Mouse (Mus musculus) thymus, postnatal 14 days (tissue): ENCODE measurements around the gene Glyr1.

Experiments used
- DNase-seq: peaks from one replicate; pipeline ENCODE4 v3.0.0; 2021

The Glyr1 gene

GRCm38 (mm10) chr16:5049774-5050234, at the start of gene Glyr1, which contains the start of gene Ubn1:
Glyr1 (minus strand) TSS chr16:5049863.
Ubn1 (plus strand) TSS chr16:5050057.
- peak; percentile 99 for DNase-seq

- no peak for DNase-seq
These were observed 46.8 kb upstream of the Glyr1 start for GRCm38 (mm10) chr16:5096504-5096903.

- no peak for DNase-seq
These were observed 43.6 kb upstream of the Glyr1 start for GRCm38 (mm10) chr16:5093285-5093684.

- DNase-seq, result no peak
These were observed 39.4 kb upstream of the Glyr1 start for GRCm38 (mm10) chr16:5089021-5089420.

- no peak for DNase-seq
These were observed 36.5 kb upstream of the Glyr1 start for GRCm38 (mm10) chr16:5086179-5086578.

GRCm38 (mm10) chr16:5085196-5085595, 35.5 kb upstream of the Glyr1 start:
- DNase-seq, result no peak

GRCm38 (mm10) chr16:5074341-5074740, 24.7 kb upstream of the Glyr1 start:
- no peak for DNase-seq

- no peak for DNase-seq
These were observed 22.3 kb upstream of the Glyr1 start for GRCm38 (mm10) chr16:5071974-5072373.

- DNase-seq, result no peak
These were observed 20.7 kb upstream of the Glyr1 start for GRCm38 (mm10) chr16:5070321-5070720.

- DNase-seq, result no peak
These were observed 13.8 kb upstream of the Glyr1 start for GRCm38 (mm10) chr16:5063472-5063871.

- no peak for DNase-seq
These were observed 8.5 kb upstream of the Glyr1 start for GRCm38 (mm10) chr16:5058114-5058513.

GRCm38 (mm10) chr16:5050251-5051110, 818 bp upstream of the Glyr1 start:
- DNase-seq, result peak; percentile 90

GRCm38 (mm10) chr16:5049182-5049773, 385 bp downstream of the Glyr1 start:
- no peak for DNase-seq

GRCm38 (mm10) chr16:5045322-5045721, 4.3 kb downstream of the Glyr1 start:
- DNase-seq, result no peak

GRCm38 (mm10) chr16:5036649-5037234, 12.9 kb downstream of the Glyr1 start:
- DNase-seq, result no peak

- DNase-seq, result no peak
These were observed 14.1 kb downstream of the Glyr1 start for GRCm38 (mm10) chr16:5035591-5035990.

- no peak for DNase-seq
These were observed 19.8 kb downstream of the Glyr1 start for GRCm38 (mm10) chr16:5029847-5030246.

GRCm38 (mm10) chr16:5024021-5024420, 25.6 kb downstream of the Glyr1 start:
- no peak for DNase-seq

- no peak for DNase-seq
These were observed 35.1 kb downstream of the Glyr1 start for GRCm38 (mm10) chr16:5014578-5014977.

GRCm38 (mm10) chr16:5013054-5013838, 36.4 kb downstream of the Glyr1 start, which contains the start of gene Rogdi:
Rogdi (minus strand) TSS chr16:5013553.
- peak; percentile 97 for DNase-seq

GRCm38 (mm10) chr16:5012036-5013005, 37.3 kb downstream of the Glyr1 start:
- DNase-seq, result no peak

- DNase-seq, result no peak
These were observed 38.4 kb downstream of the Glyr1 start for GRCm38 (mm10) chr16:5011285-5011684.
